Mouse (Mus musculus): ENCODE results near the gene Dnm3.
A peak's percentile ranks its signal among the peaks of the same experiment; 100 is the strongest.

Gene Dnm3

GRCm38 (mm10) chr1:162477246-162478209 lies at the start of gene Dnm3:
Gene Dnm3, minus strand, starts transcription at chr1:162478034.
- peak; percentile 72 for DNase-seq (ENCODE audit: low spot score)

- no peak for DNase-seq (ENCODE audit: low spot score)
These were observed 37.3 kb upstream of the Dnm3 start for GRCm38 (mm10) chr1:162515116-162515515.

GRCm38 (mm10) chr1:162510013-162510356 lies 32.2 kb upstream of the Dnm3 start:
- no peak for DNase-seq (ENCODE audit: low spot score)

- no peak for DNase-seq (ENCODE audit: low spot score)
These were observed 31.6 kb upstream of the Dnm3 start for GRCm38 (mm10) chr1:162509329-162510012.

DNA sequence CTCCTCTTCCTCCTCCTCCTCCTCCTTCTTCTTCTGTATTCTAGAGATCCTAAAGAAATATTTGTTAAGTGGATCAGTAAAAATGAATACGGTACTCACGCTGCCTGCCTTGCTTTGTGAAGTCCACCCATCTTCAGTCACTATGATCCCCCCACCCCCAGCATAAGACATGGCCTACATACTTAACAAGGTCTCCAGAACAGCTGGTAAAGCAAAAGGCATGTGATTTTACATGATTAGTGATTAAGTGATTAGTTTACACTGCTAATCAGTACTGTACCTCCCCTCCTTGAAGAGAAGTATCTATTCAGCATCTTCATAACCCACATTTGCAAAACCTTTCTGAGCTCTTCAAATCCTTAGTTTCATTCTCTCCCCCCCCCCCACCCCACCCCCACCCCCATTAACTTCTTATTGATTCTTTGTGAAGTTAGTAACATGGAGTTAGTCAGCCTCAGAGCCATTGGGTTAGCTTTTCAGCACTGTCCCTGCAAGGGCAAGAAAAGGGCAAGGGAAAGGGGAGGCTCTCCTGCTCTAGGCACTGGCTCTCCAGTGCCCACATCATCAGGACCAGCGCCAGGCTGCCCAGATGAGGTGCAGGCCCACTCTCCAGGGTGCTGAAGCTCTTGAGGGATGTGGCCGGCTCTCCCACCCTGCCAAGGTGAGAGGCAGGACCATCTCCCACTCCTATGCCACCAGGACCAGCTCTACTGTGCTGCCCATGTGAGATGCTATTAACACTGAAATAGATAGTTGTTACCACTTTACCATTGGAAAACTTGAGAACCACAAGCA lies 30.6 kb upstream of the Dnm3 start:
- DNase-seq (ENCODE audit: low spot score): no peak

- no peak for DNase-seq (ENCODE audit: low spot score)
These were observed 28.7 kb upstream of the Dnm3 start for GRCm38 (mm10) chr1:162506516-162506915.

- DNase-seq (ENCODE audit: low spot score): no peak
These were observed 27.8 kb upstream of the Dnm3 start for GRCm38 (mm10) chr1:162505649-162506048.

DNA sequence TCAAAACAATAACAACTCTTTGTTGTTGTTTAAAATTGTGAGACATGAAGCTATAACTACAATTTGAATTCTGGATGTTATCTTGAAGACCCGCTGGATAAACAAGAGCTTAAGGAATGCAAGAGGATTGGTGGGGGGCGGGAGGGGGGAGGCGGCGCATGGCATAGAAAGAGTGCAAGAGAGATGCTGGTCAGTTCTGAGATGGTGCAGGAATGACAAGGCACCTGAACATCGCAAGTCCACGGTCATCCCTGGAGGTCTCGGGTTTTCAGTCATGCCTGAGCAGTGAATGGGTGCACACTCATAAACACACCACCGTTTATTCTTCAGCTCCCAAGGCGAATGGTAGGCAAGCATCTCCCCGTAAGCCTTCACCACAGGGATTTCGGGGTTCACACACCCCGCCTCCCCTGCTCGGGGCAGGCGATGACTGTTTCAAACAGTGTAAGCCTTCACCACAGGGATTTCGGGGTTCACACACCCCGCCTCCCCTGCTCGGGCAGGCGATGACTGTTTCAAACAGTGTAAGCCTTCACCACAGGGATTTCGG lies 1.2 kb downstream of the Dnm3 start:
- no peak for DNase-seq (ENCODE audit: low spot score)

DNA sequence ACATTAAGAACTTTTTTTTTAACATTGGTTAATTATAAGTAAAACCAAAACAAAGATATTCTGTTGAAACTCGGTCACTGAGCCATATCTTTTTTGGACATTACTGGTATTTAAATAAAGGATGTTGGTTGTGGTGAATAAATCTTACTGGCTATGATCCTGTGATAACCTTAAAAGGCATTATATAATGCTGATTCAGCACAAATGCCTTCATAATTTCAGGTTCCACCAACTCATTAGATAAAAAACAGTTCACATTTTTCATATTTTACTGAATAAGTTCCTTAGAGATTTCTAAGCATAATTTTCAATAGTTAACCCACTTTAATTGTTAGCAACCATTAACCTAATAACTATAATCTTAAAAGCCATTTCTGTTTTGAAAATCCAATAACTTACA lies 4.9 kb downstream of the Dnm3 start:
- DNase-seq (ENCODE audit: low spot score): no peak

DNA sequence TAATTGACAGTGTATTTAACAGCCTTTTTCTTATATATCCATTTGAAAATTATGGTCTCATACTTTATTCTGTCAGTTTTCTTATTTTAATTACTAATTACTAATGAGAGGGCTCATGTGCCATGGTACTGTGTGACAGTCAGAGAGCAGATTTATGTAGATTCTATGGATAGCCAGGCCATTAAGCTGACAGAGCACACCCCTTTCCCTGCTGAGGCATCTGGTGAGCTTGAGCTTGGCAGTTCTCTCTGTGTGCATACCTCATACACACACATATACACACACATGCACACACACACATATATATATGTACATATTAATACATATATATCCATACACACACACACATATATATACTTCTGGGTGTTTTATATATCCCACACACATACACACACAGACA lies 6.7 kb downstream of the Dnm3 start:
- DNase-seq (ENCODE audit: low spot score): no peak

DNA sequence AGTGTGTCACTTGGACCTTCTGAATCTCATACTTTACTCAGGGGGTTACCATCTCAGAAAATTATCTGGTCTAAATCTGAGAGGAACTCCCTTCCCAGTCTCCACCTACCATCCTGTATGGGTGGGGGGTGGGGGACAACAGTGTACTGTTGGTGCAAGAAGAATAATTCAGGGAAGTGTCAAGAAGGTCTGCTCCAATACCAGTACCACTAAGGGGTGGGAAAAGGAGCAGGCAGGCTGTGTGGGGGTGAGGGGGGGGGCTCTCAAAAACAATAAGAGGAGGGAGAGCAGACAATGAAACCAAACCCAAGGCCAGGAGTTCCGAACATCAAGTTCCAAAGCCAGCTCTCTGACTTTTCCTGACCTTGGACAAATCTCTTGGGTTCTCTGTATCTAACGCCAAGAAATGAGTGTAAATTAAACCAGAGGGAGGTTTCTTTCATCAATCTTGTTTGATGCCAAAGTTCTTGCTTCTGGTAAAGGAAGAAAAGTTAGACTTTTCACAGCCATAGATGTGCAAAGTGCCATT lies 8.0 kb downstream of the Dnm3 start:
- DNase-seq (ENCODE audit: low spot score): no peak

- DNase-seq (ENCODE audit: low spot score): no peak
These were observed 14.2 kb downstream of the Dnm3 start for GRCm38 (mm10) chr1:162463676-162464075.

DNA sequence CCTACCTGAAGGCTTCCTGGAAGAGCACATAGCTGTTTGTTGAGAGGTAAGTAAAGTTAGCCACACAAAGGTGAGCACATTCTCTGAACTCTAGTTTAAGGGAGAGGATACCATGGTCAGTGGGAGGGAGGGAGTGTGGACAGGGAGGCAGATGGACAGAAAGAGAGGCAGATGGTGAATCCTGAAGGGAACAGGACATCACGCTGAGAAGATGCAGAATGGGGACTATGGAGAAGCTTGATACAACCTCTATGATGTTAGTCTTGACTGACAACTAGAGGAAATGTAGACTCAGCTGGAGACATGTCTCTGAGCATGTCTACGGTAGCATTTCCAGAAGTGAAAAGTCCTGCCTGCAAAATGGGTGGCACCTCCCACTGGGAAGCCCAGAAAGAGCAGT lies 19.1 kb downstream of the Dnm3 start:
- no peak for DNase-seq (ENCODE audit: low spot score)

DNA sequence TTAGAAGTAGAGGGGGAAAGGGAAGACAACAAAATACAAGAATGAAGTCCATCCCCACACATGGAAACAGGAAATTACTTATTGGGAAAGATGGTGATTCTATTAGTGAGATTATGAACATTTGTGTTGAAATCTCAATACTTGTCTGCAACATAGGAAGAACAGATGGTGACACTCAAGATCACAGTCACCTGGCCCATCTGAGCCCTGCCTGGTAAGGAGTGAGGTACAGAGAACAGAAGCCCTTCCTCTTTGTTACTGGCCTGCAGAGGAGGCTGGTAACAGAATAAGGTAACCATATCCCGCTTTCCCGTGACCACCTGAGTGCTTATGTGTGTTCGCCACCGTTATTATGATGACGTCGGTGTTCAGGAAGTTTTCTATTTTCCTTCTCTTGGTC lies 21.0 kb downstream of the Dnm3 start:
- DNase-seq (ENCODE audit: low spot score): no peak

DNA sequence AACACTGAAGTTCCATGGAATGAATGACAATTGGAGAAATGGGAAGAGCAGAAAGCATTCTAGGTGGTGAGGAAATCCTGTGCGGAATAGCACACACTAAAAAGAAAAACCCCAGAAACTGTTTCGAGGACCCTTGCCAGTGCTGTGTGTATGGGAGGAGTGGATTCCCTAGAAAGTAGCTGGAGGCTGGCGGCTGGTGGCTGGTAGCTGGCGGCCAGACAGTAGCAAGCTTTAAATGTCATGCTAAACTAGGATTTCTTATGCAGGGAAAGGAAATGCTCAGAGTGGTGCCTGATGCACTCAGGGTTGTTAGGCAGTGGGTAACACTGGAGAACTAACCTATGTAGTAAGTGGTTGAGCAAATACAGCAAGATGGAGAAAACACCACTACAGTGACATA lies 21.4 kb downstream of the Dnm3 start:
- no peak for DNase-seq (ENCODE audit: low spot score)

GRCm38 (mm10) chr1:162453578-162453977 lies 24.3 kb downstream of the Dnm3 start:
- no peak for DNase-seq (ENCODE audit: low spot score)

DNA sequence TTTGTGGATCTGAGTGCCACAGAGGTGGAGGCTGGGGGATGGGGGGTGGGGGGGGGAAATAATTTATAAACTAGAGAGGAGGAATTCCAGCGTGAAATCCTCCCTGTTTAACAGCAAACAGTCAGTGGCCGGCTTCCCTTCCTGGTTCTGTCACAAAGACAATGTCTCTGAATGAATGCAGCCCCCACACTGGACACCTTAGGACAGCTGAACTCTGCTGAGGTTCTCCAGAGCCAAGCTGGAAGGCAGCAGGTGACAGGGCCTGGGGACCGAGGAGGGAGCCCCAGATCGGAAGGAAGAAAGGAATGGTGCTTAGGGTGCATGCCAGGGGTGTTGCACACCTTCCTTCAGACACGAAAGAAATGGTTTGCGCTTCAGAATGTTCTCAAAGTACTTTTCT lies 24.8 kb downstream of the Dnm3 start:
- no peak for DNase-seq (ENCODE audit: low spot score)

DNA sequence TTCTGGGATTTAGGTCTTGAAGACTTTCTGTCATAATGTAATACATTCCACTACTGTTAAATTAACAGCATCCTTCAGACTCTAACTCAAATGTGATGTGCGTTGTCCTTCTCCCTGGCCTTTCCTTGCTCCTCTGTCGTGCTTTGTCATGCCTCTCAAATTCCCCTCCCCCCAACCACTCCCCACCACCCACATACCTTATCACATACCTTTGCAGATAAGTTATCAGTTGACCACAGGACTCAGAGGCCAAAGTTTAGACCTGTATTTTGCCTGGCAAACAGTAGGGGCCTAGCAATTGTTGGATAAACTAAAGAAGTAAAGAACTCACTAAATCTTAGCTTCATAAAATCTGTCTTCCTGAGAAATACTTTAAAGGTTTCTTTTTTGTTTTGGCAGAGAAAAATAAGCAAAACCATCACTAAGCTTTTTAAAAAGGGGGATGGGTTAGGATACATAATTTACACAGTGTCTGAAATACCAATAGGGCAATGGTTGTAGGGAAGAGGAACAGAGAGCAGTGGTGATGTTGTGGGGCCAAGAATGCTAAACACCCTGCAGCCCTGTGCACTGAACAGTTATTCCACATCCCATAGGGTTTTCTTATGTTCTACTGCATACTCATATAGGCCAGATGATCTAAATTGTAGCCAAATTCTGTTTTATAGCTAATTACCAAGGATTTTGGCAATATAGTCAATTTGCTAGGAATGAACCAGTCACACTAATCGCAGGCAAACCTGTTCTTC lies 28.5 kb downstream of the Dnm3 start:
- DNase-seq (ENCODE audit: low spot score): no peak

DNA sequence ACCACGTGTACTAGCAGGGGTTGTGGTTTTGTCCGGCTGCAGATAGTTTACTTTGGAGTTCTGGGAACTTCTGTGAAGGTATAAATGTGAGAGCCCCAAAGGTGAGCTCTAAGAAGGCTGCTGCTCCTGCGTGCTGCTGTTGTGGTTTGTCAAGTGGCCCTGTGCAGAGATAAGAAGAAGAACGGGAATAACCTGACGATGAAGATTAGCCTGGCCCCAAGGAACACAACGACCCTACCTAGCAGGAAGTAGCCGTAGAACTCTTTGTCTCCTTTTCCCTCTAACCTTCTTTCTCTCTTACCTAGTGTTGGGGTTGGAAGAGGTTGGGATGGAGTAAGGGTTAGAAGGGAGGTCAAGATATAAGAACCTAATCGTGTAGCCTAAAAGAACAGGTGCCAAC lies 33.0 kb downstream of the Dnm3 start:
- DNase-seq (ENCODE audit: low spot score): no peak

DNA sequence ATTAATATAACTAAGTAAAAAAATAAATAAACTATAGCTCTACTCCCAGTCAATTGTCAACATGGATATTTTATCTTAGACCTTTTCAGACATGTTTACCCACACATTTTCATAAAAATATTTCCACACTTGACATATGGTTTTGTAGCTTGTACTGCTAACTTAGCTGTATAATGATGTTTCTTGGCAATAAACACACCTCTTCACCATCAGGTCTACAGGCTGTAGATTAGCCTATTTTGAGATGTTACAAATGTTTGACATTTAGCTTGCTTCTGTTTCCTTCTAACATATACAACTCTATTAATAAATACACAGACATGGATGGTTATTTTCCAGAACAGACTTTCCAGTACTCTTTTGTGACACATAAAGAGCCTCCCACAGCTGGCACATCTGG lies 38.3 kb downstream of the Dnm3 start:
- no peak for DNase-seq (ENCODE audit: low spot score)

DNA sequence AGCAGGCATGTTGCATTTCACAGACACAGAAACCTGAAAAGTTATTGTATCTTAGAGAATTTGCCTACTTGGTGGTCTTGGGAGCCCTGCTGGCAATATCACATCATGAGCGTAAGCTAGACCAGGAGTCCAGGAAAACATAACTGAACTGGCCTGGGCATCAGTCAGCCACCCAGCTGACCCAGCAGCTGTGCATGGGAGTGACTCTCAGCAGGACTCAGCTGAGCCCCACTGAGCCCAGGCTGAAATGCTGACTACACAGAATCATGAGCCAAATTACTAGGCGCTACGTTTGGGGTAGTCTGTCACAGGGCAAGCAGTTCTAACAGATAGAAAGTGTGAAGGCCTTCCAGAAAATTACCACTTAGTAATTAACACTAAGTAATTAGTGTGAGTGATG lies 41.2 kb downstream of the Dnm3 start:
- no peak for DNase-seq (ENCODE audit: low spot score)

Data from layer of hippocampus, adult 9-10 months (tissue).